Mouse (Mus musculus): ENCODE data around the gene Itga9.

DNA sequence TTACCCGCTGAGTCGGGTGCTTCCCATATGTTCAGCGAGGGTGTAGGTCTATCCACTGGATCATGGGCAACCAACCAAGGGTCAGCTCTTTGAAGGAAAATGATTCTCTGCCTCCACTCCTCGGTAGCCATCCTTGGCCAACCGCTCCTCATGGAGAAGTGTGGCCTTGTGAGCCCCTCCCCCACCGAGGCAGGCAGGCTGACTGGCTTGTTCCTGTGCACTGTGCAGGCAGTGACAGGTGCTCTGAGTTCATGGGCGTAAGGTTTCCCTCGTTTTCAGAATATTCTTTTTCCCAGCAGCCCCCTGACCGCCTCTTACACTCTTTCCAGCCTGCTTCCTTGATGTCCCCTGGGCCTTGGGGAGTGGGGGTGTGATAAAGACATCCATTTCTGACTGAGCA, 17.0 kb downstream of the Itga9 start:
- TF ChIP-seq CTCF (IDR thresholded peaks at IDR 0.05; ENCODE audit: low read depth) (no peak), EP300 (IDR thresholded peaks at IDR 0.05; ENCODE audit: low read depth) (no peak)

All from liver, embryonic 14.5 days (tissue).